Mouse (Mus musculus) heart, embryonic 13.5 days (tissue): ENCODE results near the gene Dupd1. TPM values are rescaled to one million over a fixed set of nuclear protein-coding genes. Genes with fewer than 3 reads are reported as not detected.

Source experiments
- polyA plus RNA-seq: library from polyadenylated mRNA; unstranded; fragments of >200 nt; fragmentation: Nextera tagmentation; extraction: Ambion mirVana; gene quantifications from 2 replicates; pipeline ENCODE4 v1.2.1, GENCODE M21; 2015

Dupd1 gene
- polyA plus RNA-seq, 1 experiment from 2014 or later, result 0.36 TPM

Other genes starting within 250 kb of the Dupd1 start
- gene Kat6b, start 233.1 kb downstream of the Dupd1 start, polyA plus RNA-seq, result 9.8 and 11.8 TPM in 2 replicates
- gene Samd8, start 36.0 kb upstream of the Dupd1 start, polyA plus RNA-seq, result 8.2 and 9.2 TPM in 2 replicates
- not detected in 2 replicates for gene Dusp13, start 36.6 kb upstream of the Dupd1 start, polyA plus RNA-seq
- gene Vdac2, start 110.7 kb upstream of the Dupd1 start, polyA plus RNA-seq, result 414 and 475 TPM in 2 replicates
- 36.7 and 44.7 TPM in 2 replicates for gene Comtd1, start 134.4 kb upstream of the Dupd1 start, polyA plus RNA-seq